Mouse (Mus musculus) stomach, embryonic 15.5 days (tissue): ENCODE data around the gene Fam184a. TPM values are rescaled to one million over a fixed set of nuclear protein-coding genes. Genes with fewer than 3 reads are reported as not detected.

Experiments used
- ATAC-seq: fragments of 200-750 bp; cut with Nextera tagmentation; 2 replicates; pipeline ENCODE4 v1.8.0; 2017; ENCODE audit warnings: low read depth, moderate number of reproducible peaks, moderate TSS enrichment; ENCODE audit not compliant: insufficient read depth, low FRiP score
- H3K27ac ChIP-seq: fragments of 300-500 bp; sonication (generic); 2 replicates; pipeline ENCODE4 v1.5.1; 2015; ENCODE audit warnings: mild to moderate bottlenecking, inconsistent platforms
- H3K27me3 ChIP-seq: fragments of 300-500 bp; sonication (generic); replicated peaks from 2 replicates; pipeline ENCODE4 v1.6.1; 2015; ENCODE audit warnings: inconsistent platforms
- H3K36me3 ChIP-seq: fragments of 300-500 bp; sonication (generic); 2 replicates; pipeline ENCODE4 v1.6.1; 2015; ENCODE audit warnings: inconsistent platforms
- H3K4me1 ChIP-seq: fragments of 300-500 bp; sonication (generic); 2 replicates; pipeline ENCODE4 v1.6.1; 2015; ENCODE audit warnings: inconsistent platforms
- H3K4me2 ChIP-seq: fragments of 300-500 bp; sonication (generic); 2 replicates; pipeline ENCODE4 v1.6.1; 2015; ENCODE audit warnings: mild to moderate bottlenecking, inconsistent platforms
- H3K4me3 ChIP-seq: fragments of 300-500 bp; sonication (generic); replicated peaks from 2 replicates; pipeline ENCODE4 v1.5.1; 2015; ENCODE audit warnings: inconsistent platforms
- H3K9ac ChIP-seq: fragments of 300-500 bp; sonication (generic); 2 replicates; pipeline ENCODE4 v1.6.1; 2015; ENCODE audit warnings: inconsistent platforms
- H3K9me3 ChIP-seq: fragments of 300-500 bp; sonication (generic); 2 replicates; pipeline ENCODE4 v1.6.1; 2016; ENCODE audit warnings: inconsistent platforms
- WGBS: fragments of 180-500 bp; shearing (Covaris S2); methylation state at CpG from one replicate; pipeline ENCODE4 v1.1.7; 2015; 5-methylcytosine and 5-hydroxymethylcytosine counted together
- polyA plus RNA-seq: library from polyadenylated mRNA; unstranded; fragments of >200 nt; fragmentation: Nextera tagmentation; extraction: Ambion mirVana; gene quantifications from 2 replicates; pipeline ENCODE4 v1.2.1, GENCODE M21; 2015

Gene Fam184a
- polyA plus RNA-seq, 1 experiment from 2014 or later: 4.4 TPM

DNA sequence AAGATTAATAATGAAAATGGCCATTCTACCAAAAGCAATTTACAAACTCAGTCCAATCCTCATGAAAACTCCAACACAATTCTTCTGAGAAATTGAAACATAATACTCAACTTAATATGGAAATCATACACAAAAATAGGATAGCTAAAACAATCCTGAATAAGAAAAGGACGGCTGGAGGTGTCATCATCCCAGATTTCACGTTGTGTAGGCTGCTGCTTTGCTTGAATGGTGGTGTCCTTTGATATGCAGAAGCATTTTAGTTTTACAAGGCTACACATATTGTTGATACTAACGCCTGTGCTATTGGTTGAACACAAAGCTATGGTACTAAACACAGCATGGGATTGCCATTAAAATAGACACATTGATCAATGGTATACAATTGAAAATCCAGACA, 165.1 kb downstream of the Fam184a start:
- no peak for ATAC-seq
- no peak overlapping the region for H3K4me2 ChIP-seq
- H3K27ac ChIP-seq: no peak overlapping the region
- 0 out of 2 replicates have a peak, but pooled peaks cover 4% of the 10 kb centered on the region for H3K4me1 ChIP-seq
- H3K9ac ChIP-seq: no peak overlapping the region
- no peak overlapping the region for H3K4me3 ChIP-seq
- WGBS: 83% methylated on average over 3 of the region's 3 CpGs
- H3K27me3 ChIP-seq: no peaks in the 10 kb centered on the region
- no peaks in the 10 kb centered on the region for H3K9me3 ChIP-seq
- H3K36me3 ChIP-seq: no peaks in the 10 kb centered on the region

Other genes starting within 250 kb of the Fam184a start
- gene Asf1a, start 154.4 kb downstream of the Fam184a start, polyA plus RNA-seq: 108 and 110 TPM in 2 replicates
- gene Mcm9, start 120.7 kb downstream of the Fam184a start, polyA plus RNA-seq: 8.1 and 10.4 TPM in 2 replicates